Mouse (Mus musculus): ENCODE measurements around the gene Tmem151b. TPM values are rescaled to one million over a fixed set of nuclear protein-coding genes. Genes with fewer than 3 reads are reported as not detected.

Gene Tmem151b
- polyA plus RNA-seq, 1 experiment from 2014 or later, result 1.7 TPM

GRCm38 (mm10) chr17:45566360-45567161 is 17.1 kb upstream of the Tmem151b start:
- Histone ChIP-seq H3K36me3 (peaks cover 57% of the 10 kb centered on the region), H3K27ac (peak overlapping the region; percentile 29; the same call in 1 of the 2 replicates), H3K27me3 (ENCODE audit: insufficient read depth, poor library complexity, severe bottlenecking) (no peaks in the 10 kb centered on the region), H3K4me3 (peak overlapping the region; percentile 15; the same call in 1 of the 2 replicates), H3K4me1 (peaks cover 44% of the 10 kb centered on the region), H3K9me3 (no peaks in the 10 kb centered on the region)
- no peak for DNase-seq (ENCODE audit: low spot score)
- WGBS, result 73% methylated on average over 18 of the region's 18 CpGs

DNA sequence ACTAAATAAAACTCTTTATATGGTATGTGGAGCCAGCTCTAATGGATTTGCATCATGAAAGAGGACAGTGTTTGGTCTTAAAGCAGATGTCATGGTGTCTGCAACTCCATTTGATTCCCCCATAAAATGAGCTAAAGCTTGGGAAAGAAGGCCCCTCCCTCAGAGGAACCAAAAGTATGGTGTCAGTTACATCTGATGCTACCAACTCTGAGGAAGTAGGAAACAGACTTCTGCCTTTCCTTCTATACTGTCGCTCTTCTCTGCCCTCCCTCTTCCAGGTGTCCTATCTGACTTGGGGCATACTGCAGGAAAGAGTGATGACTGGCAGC is 16.5 kb upstream of the Tmem151b start:
- Histone ChIP-seq H3K4me1 (peaks cover 44% of the 10 kb centered on the region), H3K27me3 (ENCODE audit: insufficient read depth, poor library complexity, severe bottlenecking) (no peaks in the 10 kb centered on the region), H3K4me3 (no peak overlapping the region), H3K36me3 (peaks cover 51% of the 10 kb centered on the region), H3K27ac (no peak overlapping the region), H3K9me3 (no peaks in the 10 kb centered on the region)
- 80% methylated on average over 1 of the region's 1 CpGs for WGBS
- DNase-seq (ENCODE audit: low spot score), result no peak

GRCm38 (mm10) chr17:45565103-45565502 is 15.6 kb upstream of the Tmem151b start:
- WGBS, result 94% methylated on average over 11 of the region's 11 CpGs
- peak overlapping the region; percentile 90 for H3K4me3 ChIP-seq
- no peaks in the 10 kb centered on the region for H3K9me3 ChIP-seq
- H3K4me1 ChIP-seq, result peaks cover 39% of the 10 kb centered on the region
- peaks cover 42% of the 10 kb centered on the region for H3K36me3 ChIP-seq
- DNase-seq (ENCODE audit: low spot score), result no peak
- H3K27me3 ChIP-seq (ENCODE audit: insufficient read depth, poor library complexity, severe bottlenecking), result 0 out of 2 replicates have a peak, but pooled peaks cover 5% of the 10 kb centered on the region
- H3K27ac ChIP-seq, result peak overlapping the region; percentile 93

- H3K36me3 ChIP-seq, result peaks cover 37% of the 10 kb centered on the region
- H3K27me3 ChIP-seq (ENCODE audit: insufficient read depth, poor library complexity, severe bottlenecking), result 0 out of 2 replicates have a peak, but pooled peaks cover 7% of the 10 kb centered on the region
- peaks cover 39% of the 10 kb centered on the region for H3K4me1 ChIP-seq
- no peak for DNase-seq (ENCODE audit: low spot score)
- H3K4me3 ChIP-seq, result peak overlapping the region; percentile 90
- no peaks in the 10 kb centered on the region for H3K9me3 ChIP-seq
- peak overlapping the region; percentile 93 for H3K27ac ChIP-seq
- 12% methylated on average over 18 of the region's 18 CpGs for WGBS
These were observed 15.1 kb upstream of the Tmem151b start for GRCm38 (mm10) chr17:45564531-45565084.

DNA sequence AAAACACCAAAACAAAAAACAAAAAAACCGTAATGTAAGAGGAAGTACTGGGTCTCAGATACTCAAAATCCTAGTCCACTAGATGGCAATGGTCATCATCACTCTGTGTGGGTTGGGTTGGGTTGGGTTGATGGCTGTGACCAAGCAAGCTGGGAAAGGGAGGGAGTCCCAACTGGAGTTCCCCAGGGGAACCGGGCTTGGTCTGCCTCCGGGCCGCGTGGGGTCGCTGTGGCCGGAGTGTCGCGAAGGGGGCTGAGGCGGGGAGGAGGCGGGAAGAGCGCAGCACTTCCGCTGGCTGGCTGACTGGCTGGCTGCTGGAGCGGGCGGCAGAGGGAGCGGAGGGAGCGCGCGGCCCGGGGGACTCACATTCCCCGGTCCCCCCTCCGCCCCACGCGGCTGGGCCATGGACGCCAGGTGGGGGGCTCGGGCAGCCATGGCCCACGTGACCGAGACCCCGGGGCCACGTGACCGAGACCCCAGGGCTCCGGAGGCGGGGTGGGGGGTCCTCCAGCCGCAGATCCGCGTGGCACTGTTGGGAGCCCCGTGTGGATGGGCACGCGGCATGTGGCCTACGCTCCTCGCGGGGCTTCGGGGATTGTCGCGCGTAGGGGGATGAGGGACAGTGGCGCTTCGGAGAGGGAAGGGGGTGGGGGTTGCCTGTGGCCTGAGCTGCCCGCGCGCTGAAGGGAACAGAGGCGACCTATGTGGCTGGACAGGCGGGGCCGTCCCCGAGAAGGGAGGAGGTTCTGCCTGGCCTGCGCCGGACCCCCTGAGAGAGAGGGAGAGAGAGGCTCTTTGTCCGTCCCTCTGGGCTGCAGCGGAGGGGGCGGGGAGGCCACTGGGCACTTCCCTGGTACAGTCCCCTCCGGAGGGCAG is 14.4 kb upstream of the Tmem151b start, which contains the start of gene Slc35b2:
Gene Slc35b2 (plus strand): TSS at position 220 of the 876 bp plus-strand sequence.
- 1% methylated on average over 60 of the region's 61 CpGs for WGBS
- peaks cover 11% of the 10 kb centered on the region for H3K27me3 ChIP-seq (ENCODE audit: insufficient read depth, poor library complexity, severe bottlenecking)
- H3K36me3 ChIP-seq, result peaks cover 34% of the 10 kb centered on the region
- H3K27ac ChIP-seq, result peak within 1 kb of the TSS; percentile 93
- H3K4me3 ChIP-seq, result peak within 1 kb of the TSS; percentile 90
- DNase-seq (ENCODE audit: low spot score), result peak; percentile 97
- peaks cover 40% of the 10 kb centered on the region for H3K4me1 ChIP-seq
- no peaks in the 10 kb centered on the region for H3K9me3 ChIP-seq

- Histone ChIP-seq H3K4me3 (no peak overlapping the region), H3K27ac (no peak overlapping the region), H3K36me3 (peaks cover 31% of the 10 kb centered on the region), H3K9me3 (no peaks in the 10 kb centered on the region), H3K27me3 (ENCODE audit: insufficient read depth, poor library complexity, severe bottlenecking) (peaks cover 18% of the 10 kb centered on the region), H3K4me1 (peaks cover 40% of the 10 kb centered on the region)
- no peak for DNase-seq (ENCODE audit: low spot score)
- WGBS, result 71% methylated on average over 12 of the region's 12 CpGs
These were observed 13.7 kb upstream of the Tmem151b start for GRCm38 (mm10) chr17:45563216-45563615.

DNA sequence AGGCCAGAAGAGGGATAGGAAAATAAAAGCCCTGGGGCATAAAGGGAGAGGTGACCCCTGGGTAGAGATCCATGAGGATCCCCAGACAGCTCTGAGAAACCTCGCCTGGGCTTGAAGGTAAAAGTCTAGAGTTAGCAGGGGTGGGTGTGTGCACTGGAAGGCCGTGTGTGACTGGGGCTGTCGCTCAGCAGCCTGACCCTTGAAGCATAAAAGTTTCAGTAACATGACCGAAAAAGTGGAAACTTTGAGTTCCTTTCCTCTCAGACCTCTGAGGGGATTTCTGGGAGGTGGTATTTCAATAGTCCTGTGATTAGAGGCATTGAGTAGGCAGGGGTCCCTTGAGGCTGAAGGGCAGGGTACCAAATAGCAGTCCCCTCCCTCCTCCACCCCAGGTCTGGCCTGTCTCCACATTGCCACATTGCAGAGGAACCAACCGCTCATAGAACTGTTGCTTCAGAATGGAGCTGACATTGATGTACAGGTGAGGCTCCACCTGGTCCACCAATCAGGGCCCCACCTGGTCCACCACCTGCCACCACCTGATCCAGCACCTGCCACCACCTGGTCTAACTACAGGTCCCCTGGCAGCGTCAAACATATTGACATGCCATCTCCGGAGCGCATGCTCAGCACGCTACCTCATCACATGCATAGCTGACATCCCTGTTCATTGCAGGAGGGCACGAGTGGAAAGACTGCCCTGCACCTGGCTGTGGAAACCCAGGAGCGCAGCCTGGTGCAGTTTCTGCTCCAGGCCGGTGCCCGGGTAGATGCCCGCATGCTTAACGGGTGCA is 10.5 kb upstream of the Tmem151b start:
- 86% methylated on average over 15 of the region's 15 CpGs for WGBS
- Histone ChIP-seq H3K9me3 (no peaks in the 10 kb centered on the region), H3K4me1 (peaks cover 40% of the 10 kb centered on the region), H3K4me3 (no peak overlapping the region), H3K27me3 (ENCODE audit: insufficient read depth, poor library complexity, severe bottlenecking) (peaks cover 44% of the 10 kb centered on the region), H3K27ac (no peak overlapping the region), H3K36me3 (0 out of 2 replicates have a peak, but pooled peaks cover 7% of the 10 kb centered on the region)
- no peak for DNase-seq (ENCODE audit: low spot score)

- WGBS, result 60% methylated on average over 16 of the region's 16 CpGs
These were observed 8.8 kb upstream of the Tmem151b start for GRCm38 (mm10) chr17:45557998-45558862.

GRCm38 (mm10) chr17:45557246-45557824 is 7.9 kb upstream of the Tmem151b start:
- Histone ChIP-seq H3K36me3 (0 out of 2 replicates have a peak, but pooled peaks cover 7% of the 10 kb centered on the region), H3K4me1 (peaks cover 33% of the 10 kb centered on the region), H3K27me3 (ENCODE audit: insufficient read depth, poor library complexity, severe bottlenecking) (peaks cover 61% of the 10 kb centered on the region), H3K9me3 (no peaks in the 10 kb centered on the region), H3K27ac (no peak overlapping the region; the same call in 1 of the 2 replicates), H3K4me3 (peak overlapping the region; percentile 22; the same call in 1 of the 2 replicates)
- WGBS, result 59% methylated on average over 6 of the region's 7 CpGs
- DNase-seq (ENCODE audit: low spot score), result no peak

More at GRCm38 (mm10) chr17:45557998-45558862, 8.8 kb upstream of the Tmem151b start:
- H3K27me3 ChIP-seq (ENCODE audit: insufficient read depth, poor library complexity, severe bottlenecking), result peaks cover 54% of the 10 kb centered on the region
- no peak overlapping the region for H3K4me3 ChIP-seq
- no peaks in the 10 kb centered on the region for H3K9me3 ChIP-seq
- 0 out of 2 replicates have a peak, but pooled peaks cover 7% of the 10 kb centered on the region for H3K36me3 ChIP-seq
- no peak for DNase-seq (ENCODE audit: low spot score)
- H3K4me1 ChIP-seq, result peaks cover 33% of the 10 kb centered on the region
- no peak overlapping the region for H3K27ac ChIP-seq

DNA sequence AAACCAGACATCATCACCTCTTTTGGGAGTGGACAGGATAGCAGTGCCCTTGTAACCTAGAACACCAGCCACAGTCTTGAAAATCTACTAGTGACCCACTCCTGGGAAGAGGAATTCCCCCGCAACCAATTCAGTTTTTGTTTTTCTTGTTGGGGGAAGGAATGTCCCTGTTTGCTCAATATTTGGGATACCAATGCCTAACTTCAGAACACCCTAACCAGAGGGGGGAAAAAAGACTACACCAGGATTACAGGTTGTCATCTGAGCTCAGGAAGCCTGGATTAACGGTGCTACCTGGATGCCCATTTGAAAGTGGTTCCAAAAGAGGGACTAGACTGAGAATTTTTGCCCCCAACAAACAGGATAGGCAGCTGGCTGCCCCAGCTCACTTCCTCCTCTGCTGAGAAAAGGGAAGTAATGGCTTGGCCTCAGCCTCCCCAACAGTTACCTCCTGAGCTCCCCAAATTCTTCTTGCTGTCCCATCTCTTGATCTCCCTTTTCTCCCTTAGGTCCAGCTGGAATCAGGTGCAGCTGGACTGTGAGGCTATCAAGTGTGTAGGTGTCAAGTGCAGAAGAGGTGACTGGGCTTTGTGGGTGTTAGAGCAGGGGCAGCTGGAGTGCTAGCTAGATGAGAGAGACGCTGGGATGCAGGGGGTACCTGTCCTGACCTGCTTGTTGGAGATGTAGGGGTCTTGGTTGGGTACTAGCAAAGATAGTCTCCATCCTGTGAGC is 7.2 kb upstream of the Tmem151b start:
- WGBS, result 62% methylated on average over 3 of the region's 3 CpGs
- no peaks in the 10 kb centered on the region for H3K9me3 ChIP-seq
- H3K4me3 ChIP-seq, result peak overlapping the region; percentile 76
- H3K27ac ChIP-seq, result no peak overlapping the region; the same call in 1 of the 2 replicates
- 0 out of 2 replicates have a peak, but pooled peaks cover 7% of the 10 kb centered on the region for H3K36me3 ChIP-seq
- peaks cover 36% of the 10 kb centered on the region for H3K4me1 ChIP-seq
- no peak for DNase-seq (ENCODE audit: low spot score)
- peaks cover 63% of the 10 kb centered on the region for H3K27me3 ChIP-seq (ENCODE audit: insufficient read depth, poor library complexity, severe bottlenecking)

Data from heart, embryonic 10.5 days (tissue).